Mouse (Mus musculus): Measurements from ENCODE around the gene Gna11.

GRCm38 (mm10) chr10:81560719-81561459 lies 15.9 kb upstream of the Gna11 start:
- TF ChIP-seq TAL1 (IDR thresholded peaks at IDR 0.05; ENCODE audit: low read length) = no peak
- no peak for TF ChIP-seq GATA1 (IDR thresholded peaks at IDR 0.05; ENCODE audit: low read length)

Measured in erythroblast, embryonic 14.5 days (primary cell).